Comparison of ENCODE assay signal across 8 mouse cellular contexts in the genomic region with DNA sequence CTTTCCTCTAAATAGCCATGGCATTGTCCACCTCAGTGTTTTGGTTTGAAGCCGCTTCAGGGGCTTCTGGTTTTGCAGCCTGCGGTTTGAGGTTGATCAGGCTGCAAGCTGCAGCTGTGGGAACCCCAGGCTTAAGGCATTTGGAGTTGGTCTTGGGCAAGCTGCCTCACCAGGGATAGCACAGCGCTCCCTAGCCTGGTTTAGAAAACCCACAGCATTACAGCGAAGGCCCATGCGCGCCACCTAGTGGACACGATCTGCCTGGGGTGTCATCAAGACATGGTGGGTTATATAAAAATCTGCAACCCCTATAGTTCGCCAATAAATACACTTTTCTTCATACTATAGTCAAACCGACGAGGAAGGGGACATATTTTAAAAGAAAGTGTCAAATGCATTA.
A peak's percentile ranks its signal among the peaks of the same experiment; 100 is the strongest.
DNase-seq lines count a peak whose midpoint lies in the region; ATAC-seq lines count a peak whose summit lies in the region.

No protein-coding gene starts in this region.

- no peaks in the 10 kb centered on the region for H3K36me3 ChIP-seq in intestine, embryonic 15.5 days

- H3K4me3 ChIP-seq in intestine, embryonic 15.5 days (replicated peaks), result no peak overlapping the region

- no peak overlapping the region for H3K9ac ChIP-seq in intestine, embryonic 15.5 days

- peaks cover 8% of the 10 kb centered on the region; the same call in 1 of the 2 replicates for H3K27me3 ChIP-seq in intestine, embryonic 15.5 days (replicated peaks)

- H3K9me3 ChIP-seq in intestine, embryonic 15.5 days, result no peaks in the 10 kb centered on the region

- DNase-seq in adrenal gland, adult 18-20 months (ENCODE audit: low spot score in 2 of 2), result peak; percentile 88 to 91
- peak; percentile 94 for DNase-seq in embryo, embryonic 11 days
- DNase-seq in gastrocnemius, postnatal 36 days, result peak; percentile 82 to 84
- DNase-seq in left cerebral cortex, postnatal 25 days (ENCODE audit: low spot score in 2 of 2), result peak; percentile 86 to 90
- peak; percentile 93 for DNase-seq in mesoderm, embryonic 11.5 days (ENCODE audit: low read depth, low spot score)
- peak; percentile 95 for DNase-seq in right cerebral cortex, postnatal 14 days
- peak; percentile 86 for DNase-seq in urinary bladder, postnatal 25 days (ENCODE audit: low spot score)

- intact Hi-C loops in gastrocnemius, postnatal 36 days (cut with DNase I), result no loop called here
- intact Hi-C loops in left cerebral cortex, postnatal 25 days (cut with DNase I), result loop anchor here (1.0 kb wide), 1 partner anchor 888 kb away; no protein-coding TSS in a partner anchor

- H3K27ac ChIP-seq in intestine, embryonic 15.5 days, result no peak overlapping the region

- H3K4me2 ChIP-seq in intestine, embryonic 15.5 days (replicated peaks), result peak overlapping the region; percentile 57; the same call in 1 of the 2 replicates

- WGBS in intestine, embryonic 15.5 days, result 8% methylated on average over 10 of the region's 10 CpGs

- peak; percentile 69 for ATAC-seq in intestine, embryonic 15.5 days

- H3K4me1 ChIP-seq in intestine, embryonic 15.5 days (replicated peaks), result 0 out of 2 replicates have a peak, but pooled peaks cover 3% of the 10 kb centered on the region
